Mouse (Mus musculus): ENCODE results near the gene Klf11. TPM values are rescaled to one million over a fixed set of nuclear protein-coding genes. Genes with fewer than 3 reads are reported as not detected.
A peak's percentile ranks its signal among the peaks of the same experiment; 100 is the strongest.
"Not testable (repeated sequence)": the region's sequence is repeated elsewhere in the genome, so short reads cannot be mapped to it uniquely, and the experiment has no call there.

Klf11 gene
- total RNA-seq, 2 experiments from 2014 or later, result 7.9 to 11.8 TPM

GRCm38 (mm10) chr12:24697484-24698204 lies 46.6 kb downstream of the Klf11 start:
- ATAC-seq (replicated peaks; ENCODE audit: low FRiP score, poor library complexity, severe bottlenecking), result peak; percentile 50

GRCm38 (mm10) chr12:24698514-24698913 lies 47.4 kb downstream of the Klf11 start:
- no peak for ATAC-seq (replicated peaks; ENCODE audit: low FRiP score, poor library complexity, severe bottlenecking)

GRCm38 (mm10) chr12:24699578-24699977 lies 48.5 kb downstream of the Klf11 start:
- ATAC-seq (replicated peaks; ENCODE audit: low FRiP score, poor library complexity, severe bottlenecking), result no peak

- not testable (repeated sequence) for ATAC-seq (replicated peaks; ENCODE audit: low FRiP score, poor library complexity, severe bottlenecking)
Observed at GRCm38 (mm10) chr12:24701621-24702020, 50.5 kb downstream of the Klf11 start.

- ATAC-seq (replicated peaks; ENCODE audit: low FRiP score, poor library complexity, severe bottlenecking), result peak; percentile 62
Observed at GRCm38 (mm10) chr12:24703013-24703412, 51.9 kb downstream of the Klf11 start.

- peak; percentile 46 for ATAC-seq (replicated peaks; ENCODE audit: low FRiP score, poor library complexity, severe bottlenecking)
Observed at GRCm38 (mm10) chr12:24705502-24706263, 54.6 kb downstream of the Klf11 start.

- peak; percentile 60 for ATAC-seq (replicated peaks; ENCODE audit: low FRiP score, poor library complexity, severe bottlenecking)
Observed at GRCm38 (mm10) chr12:24706764-24707479, 55.8 kb downstream of the Klf11 start.

- ATAC-seq (replicated peaks; ENCODE audit: low FRiP score, poor library complexity, severe bottlenecking), result no peak
Observed at GRCm38 (mm10) chr12:24707480-24707802, 56.4 kb downstream of the Klf11 start.

- peak; percentile 54 for ATAC-seq (replicated peaks; ENCODE audit: low FRiP score, poor library complexity, severe bottlenecking)
Observed at GRCm38 (mm10) chr12:24707954-24708823, 57.1 kb downstream of the Klf11 start, which contains the start of gene Rrm2. Gene Rrm2 (plus strand): TSS chr12:24708241.

GRCm38 (mm10) chr12:24708824-24709218 lies 57.7 kb downstream of the Klf11 start:
- no peak for ATAC-seq (replicated peaks; ENCODE audit: low FRiP score, poor library complexity, severe bottlenecking)

- no peak for ATAC-seq (replicated peaks; ENCODE audit: low FRiP score, poor library complexity, severe bottlenecking)
Observed at GRCm38 (mm10) chr12:24709409-24709808, 58.3 kb downstream of the Klf11 start.

- peak; percentile 30 for ATAC-seq (replicated peaks; ENCODE audit: low FRiP score, poor library complexity, severe bottlenecking)
Observed at GRCm38 (mm10) chr12:24709831-24710508, 58.9 kb downstream of the Klf11 start.

- ATAC-seq (replicated peaks; ENCODE audit: low FRiP score, poor library complexity, severe bottlenecking), result peak; percentile 18; the same call in 1 of the 2 replicates
Observed at GRCm38 (mm10) chr12:24710672-24711071, 59.6 kb downstream of the Klf11 start.

Other genes starting within 250 kb of the Klf11 start
- 6.5 and 17.1 TPM in 2 replicates for gene Taf1b, start 152.9 kb upstream of the Klf11 start, total RNA-seq (2015; ENCODE audit: low replicate concordance)
- gene Taf1b, start 152.9 kb upstream of the Klf11 start, total RNA-seq (2017; ENCODE audit: low replicate concordance), result 9.3 and 9.9 TPM in 2 replicates
- 0.42 and 0.96 TPM in 2 replicates for gene Grhl1, start 79.0 kb upstream of the Klf11 start, total RNA-seq (2015; ENCODE audit: low replicate concordance)
- not detected in 2 replicates for gene Grhl1, start 79.0 kb upstream of the Klf11 start, total RNA-seq (2017; ENCODE audit: low replicate concordance)
- not detected in 2 replicates for gene Cys1, start 30.5 kb downstream of the Klf11 start, total RNA-seq (2015; ENCODE audit: low replicate concordance)
- not detected in 2 replicates for gene Cys1, start 30.5 kb downstream of the Klf11 start, total RNA-seq (2017; ENCODE audit: low replicate concordance)
- gene Rrm2, start 57.0 kb downstream of the Klf11 start, total RNA-seq (2015; ENCODE audit: low replicate concordance), result 113 and 145 TPM in 2 replicates
- 150 and 198 TPM in 2 replicates for gene Rrm2, start 57.0 kb downstream of the Klf11 start, total RNA-seq (2017; ENCODE audit: low replicate concordance)
- gene Mboat2, start 179.6 kb downstream of the Klf11 start, total RNA-seq (2015; ENCODE audit: low replicate concordance), result 14.0 and 15.4 TPM in 2 replicates
- gene Mboat2, start 179.6 kb downstream of the Klf11 start, total RNA-seq (2017; ENCODE audit: low replicate concordance), result 22.3 and 28.5 TPM in 2 replicates

All from erythroblast, adult 5-6 weeks (primary cell).